Mouse (Mus musculus): ENCODE measurements around the gene Hmgcs2.
A peak's percentile ranks its signal among the peaks of the same experiment; 100 is the strongest.

Gene Hmgcs2

GRCm38 (mm10) chr3:98280204-98280932 is at the start of gene Hmgcs2:
Gene Hmgcs2, plus strand, starts transcription at chr3:98280435.
- no peak for DNase-seq

DNA sequence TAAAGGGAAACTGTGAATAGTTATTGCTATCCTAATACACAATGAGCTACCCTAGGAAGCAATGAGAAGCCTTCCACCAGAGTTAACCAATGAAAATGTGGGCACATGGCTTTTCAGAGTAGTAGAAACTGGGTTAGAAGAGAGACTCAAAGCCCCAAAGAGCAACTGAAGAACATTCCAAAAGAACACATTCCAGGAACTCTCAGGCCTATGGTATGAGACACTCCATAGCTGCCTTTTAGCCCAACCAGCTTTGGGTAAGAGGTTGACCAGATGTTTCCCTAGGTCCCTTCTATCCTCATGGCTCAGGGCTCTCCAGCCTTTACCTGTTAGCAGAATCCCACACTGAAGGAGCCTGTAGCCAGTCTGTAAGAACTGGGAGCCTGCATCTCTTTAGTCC is 46.7 kb upstream of the Hmgcs2 start:
- no peak for DNase-seq

DNA sequence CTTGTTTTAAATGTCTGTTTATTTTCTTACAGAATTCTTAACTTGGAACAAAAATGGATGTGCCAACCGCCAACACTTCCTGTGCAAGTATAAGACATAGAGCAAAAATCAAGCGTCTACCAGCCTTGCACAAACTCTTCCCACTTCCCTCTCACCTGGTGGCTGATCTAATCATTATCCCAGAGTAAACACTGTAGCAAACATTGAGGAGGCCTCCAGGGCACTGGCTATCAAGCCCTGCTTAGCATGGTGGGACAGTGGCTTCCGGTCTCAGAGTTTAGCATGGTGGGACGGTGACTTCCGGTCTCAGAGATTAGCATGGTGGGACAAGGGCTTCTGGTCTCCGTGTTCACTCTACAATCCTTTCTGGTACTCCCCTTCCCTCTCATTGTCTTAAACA is 44.0 kb upstream of the Hmgcs2 start:
- no peak for DNase-seq

- DNase-seq: no peak
Measured at GRCm38 (mm10) chr3:98237240-98237639, 43.0 kb upstream of the Hmgcs2 start.

DNA sequence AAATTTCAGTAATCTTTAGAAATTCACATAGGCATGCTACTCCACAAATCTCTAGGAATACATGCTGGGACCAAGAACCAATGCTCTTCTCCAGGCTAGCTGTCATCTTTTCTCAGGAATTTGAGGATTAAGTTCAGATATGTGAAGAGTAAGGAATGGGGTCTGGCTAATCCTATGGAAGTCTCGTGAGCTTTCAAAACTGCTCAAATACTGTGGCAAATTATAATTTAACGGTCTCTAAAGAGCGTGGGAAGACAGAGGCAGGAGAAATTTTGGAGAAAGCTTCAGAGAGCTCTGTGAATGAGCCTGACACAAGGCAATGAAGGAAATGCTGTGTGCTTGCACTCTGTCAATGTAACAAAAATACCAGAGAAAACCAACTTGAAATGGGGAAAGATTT is 42.1 kb upstream of the Hmgcs2 start:
- DNase-seq: no peak

- no peak for DNase-seq
Measured at GRCm38 (mm10) chr3:98242051-98242450, 38.2 kb upstream of the Hmgcs2 start.

- DNase-seq: no peak
Measured at GRCm38 (mm10) chr3:98242458-98243037, 37.7 kb upstream of the Hmgcs2 start.

DNA sequence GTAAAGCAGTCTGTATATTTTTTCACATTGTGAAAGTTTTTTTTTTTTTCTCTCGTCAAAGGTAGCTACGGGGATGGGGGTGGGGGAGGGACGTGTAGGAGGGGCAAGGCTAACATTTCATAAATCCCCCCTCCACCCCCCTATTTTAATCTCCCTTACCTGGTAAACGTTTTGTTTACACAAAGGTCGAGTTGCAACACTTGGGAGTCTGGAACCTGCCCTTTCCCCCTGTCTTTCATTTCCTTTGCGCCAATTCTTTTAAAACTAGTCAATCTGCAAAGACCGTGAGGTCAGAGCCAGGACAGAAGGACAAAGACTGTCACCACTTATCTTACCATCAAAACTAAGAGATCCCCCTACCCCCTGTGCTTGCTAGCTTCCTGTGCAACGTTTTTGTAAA is 34.3 kb upstream of the Hmgcs2 start:
- DNase-seq: no peak

- no peak for DNase-seq
Measured at GRCm38 (mm10) chr3:98246985-98247751, 33.1 kb upstream of the Hmgcs2 start.

GRCm38 (mm10) chr3:98249378-98249777 is 30.9 kb upstream of the Hmgcs2 start:
- no peak for DNase-seq

DNA sequence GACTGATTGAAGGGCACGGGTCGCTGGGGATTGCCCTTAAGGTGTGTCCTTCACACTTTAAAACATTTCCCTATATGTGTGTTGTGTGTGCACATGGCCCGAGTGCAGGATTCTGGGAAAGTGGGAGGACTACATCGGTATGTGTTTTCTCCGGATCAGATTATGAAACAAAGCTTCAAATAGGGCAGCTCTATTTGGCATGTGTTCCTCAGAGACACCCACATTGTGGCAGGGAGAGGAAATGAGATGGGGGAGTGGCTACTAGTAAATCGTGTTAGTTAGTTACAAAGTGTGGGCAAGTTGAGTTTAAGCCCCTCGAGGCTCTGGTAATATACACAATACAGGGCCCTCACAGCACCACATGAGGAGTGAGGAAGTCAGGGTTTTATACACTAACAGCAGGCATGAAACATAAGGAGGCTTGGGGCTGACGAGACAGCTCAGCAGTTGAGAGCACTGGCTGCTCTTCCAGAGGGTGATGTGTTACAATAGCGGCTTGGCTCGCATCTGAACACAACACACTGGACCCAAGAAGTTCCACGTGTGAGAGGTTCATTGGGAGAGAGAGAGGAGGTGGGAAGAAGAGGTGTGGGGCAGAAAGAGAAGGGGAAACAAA is 30.3 kb upstream of the Hmgcs2 start:
- DNase-seq: no peak

DNA sequence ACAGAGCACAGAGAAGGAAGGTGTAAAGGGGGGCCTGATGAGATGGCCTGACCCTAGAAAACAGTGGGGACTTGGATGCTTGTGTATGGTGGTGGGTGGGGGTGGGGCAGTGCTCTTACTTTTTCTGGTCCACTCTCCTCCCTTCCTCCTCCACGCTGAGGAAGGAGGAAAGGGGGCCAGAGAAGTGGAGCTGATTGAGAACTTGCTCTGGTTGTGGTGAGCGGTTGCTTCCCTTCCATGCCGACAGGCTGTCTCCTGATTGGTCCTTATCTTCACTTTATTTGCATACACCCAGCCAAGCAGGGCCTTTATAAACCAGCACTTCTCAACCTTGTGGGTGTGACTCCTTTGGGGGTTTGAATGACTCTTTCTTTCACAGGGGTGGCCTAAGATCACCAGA is 26.2 kb upstream of the Hmgcs2 start:
- DNase-seq: no peak

GRCm38 (mm10) chr3:98254656-98255583 is 25.3 kb upstream of the Hmgcs2 start:
- no peak for DNase-seq

DNA sequence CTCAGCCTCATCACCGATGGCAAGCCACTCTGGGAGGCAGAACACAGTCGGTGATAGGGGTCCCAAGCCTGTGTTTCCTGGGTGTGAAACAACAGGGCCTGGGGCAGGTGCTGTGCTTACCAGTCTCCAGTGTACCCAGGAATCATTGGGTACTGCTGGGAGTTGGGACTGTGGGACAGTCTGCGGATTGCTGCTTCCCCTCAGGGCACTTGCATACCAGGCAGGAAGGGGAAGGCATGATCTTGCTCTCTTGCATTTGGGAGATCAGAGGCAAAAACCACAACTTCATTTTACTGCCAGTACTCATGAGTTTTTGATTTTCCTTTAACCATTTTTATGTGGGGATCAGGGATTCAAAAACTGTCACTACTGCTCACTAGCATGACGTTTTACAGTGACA is 21.5 kb upstream of the Hmgcs2 start:
- no peak for DNase-seq

GRCm38 (mm10) chr3:98259271-98259751 is 20.9 kb upstream of the Hmgcs2 start:
- peak; percentile 34 for DNase-seq

- no peak for DNase-seq
Measured at GRCm38 (mm10) chr3:98260534-98260933, 19.7 kb upstream of the Hmgcs2 start.

DNA sequence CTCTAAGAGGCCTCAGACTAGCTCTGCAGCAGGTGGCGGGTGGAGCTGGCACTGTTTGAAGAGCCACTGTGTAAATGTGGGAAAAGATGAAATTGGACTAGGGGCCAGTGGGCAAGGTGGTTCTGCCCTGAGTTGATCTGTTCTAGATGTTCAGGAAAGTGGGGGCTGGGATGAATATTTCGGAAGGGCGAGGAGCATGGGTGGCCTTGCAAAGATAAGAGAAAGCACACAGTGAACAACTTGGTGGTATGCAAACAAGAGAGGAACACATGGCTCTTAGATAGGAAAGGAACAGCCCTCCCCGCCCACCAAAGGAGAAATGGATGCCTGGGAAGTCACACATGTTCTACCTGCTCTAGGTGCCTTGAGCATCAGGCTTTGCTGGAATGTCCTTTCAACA is 18.8 kb upstream of the Hmgcs2 start:
- no peak for DNase-seq

- no peak for DNase-seq
Measured at GRCm38 (mm10) chr3:98262133-98262532, 18.1 kb upstream of the Hmgcs2 start.

DNA sequence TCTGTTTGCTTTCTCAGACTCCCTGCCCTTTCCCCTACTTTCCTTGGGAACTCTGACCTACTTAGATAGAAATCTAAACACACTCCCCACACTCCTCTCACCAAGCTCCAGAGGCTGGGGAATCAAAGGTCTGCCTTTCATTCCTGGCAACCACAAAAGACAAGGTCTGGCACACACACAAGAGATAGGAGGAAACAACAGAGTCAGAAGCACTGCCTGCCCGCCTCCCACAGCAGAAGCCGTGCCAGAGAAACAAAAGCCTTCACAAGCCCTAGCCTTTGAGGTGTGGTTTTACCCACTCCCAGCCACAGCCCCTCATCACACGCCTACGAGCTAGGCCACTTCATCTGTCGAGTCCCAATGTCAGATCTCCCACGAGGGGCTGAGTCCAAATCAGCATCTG is 13.0 kb upstream of the Hmgcs2 start:
- no peak for DNase-seq

GRCm38 (mm10) chr3:98273623-98274398 is 6.4 kb upstream of the Hmgcs2 start:
- no peak for DNase-seq

DNA sequence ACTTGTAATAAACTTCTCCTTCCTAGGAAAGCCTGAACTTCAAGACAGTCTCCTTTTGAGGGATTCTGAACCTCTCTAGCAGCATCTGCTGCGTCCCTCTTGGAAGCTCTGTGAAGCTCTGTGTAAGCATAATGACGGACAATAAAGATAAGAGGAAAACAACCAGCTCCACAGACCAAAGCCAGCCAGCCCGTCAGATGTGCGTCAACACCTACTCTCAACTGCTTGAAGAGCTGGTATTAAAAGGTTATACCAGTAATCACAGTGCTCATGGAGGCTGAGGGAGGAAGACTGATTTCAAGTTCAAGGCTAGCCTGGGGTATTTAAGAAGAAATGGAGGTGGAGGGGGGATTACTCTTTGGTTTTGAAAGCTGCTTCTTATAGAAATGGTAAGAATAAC is 553 bp upstream of the Hmgcs2 start:
- DNase-seq: no peak
